Mouse (Mus musculus) bone marrow, adult 2 months (tissue): ENCODE results near the gene Bud31.

Source experiments
- CTCF ChIP-seq: fragments of 200-500 bp; IDR thresholded peaks from 2 replicates; pipeline ENCODE4 v1.5.1; 2011; ENCODE audit warnings: low read length, control low read depth; ENCODE audit not compliant: control insufficient read depth, insufficient read depth
- POLR2A ChIP-seq: fragments of 200-500 bp; IDR thresholded peaks from 2 replicates; pipeline ENCODE4 v1.6.1; 2011; ENCODE audit warnings: low read depth, mild to moderate bottlenecking, control low read depth, low read length, borderline replicate concordance; ENCODE audit not compliant: control insufficient read depth

GRCm38 (mm10) chr5:145129124-145129523, 11.0 kb upstream of the Bud31 start:
- TF ChIP-seq POLR2A (no peak), CTCF (no peak)
